Mouse (Mus musculus) intestine, embryonic 14.5 days (tissue): ENCODE results near the gene Angptl8. TPM values are rescaled to one million over a fixed set of nuclear protein-coding genes. Genes with fewer than 3 reads are reported as not detected.

ENCODE experiments used
- ATAC-seq: fragments of 200-750 bp; cut with Nextera tagmentation; replicated peaks from 2 replicates; pipeline ENCODE4 v1.8.0; 2017; ENCODE audit warnings: low read depth, moderate number of reproducible peaks, moderate TSS enrichment, moderate library complexity; ENCODE audit not compliant: low FRiP score, low TSS enrichment
- DNase-seq: peaks from one replicate; pipeline ENCODE4 v3.0.0-alpha.2; 2018; ENCODE audit warnings: low spot score
- H3K27ac ChIP-seq: fragments of 300-500 bp; sonication (generic); 2 replicates; pipeline ENCODE4 v1.5.1; 2014; ENCODE audit warnings: low read depth, mild to moderate bottlenecking, control low read depth
- H3K27me3 ChIP-seq: fragments of 300-500 bp; sonication (generic); replicated peaks from 2 replicates; pipeline ENCODE4 v1.6.1; 2014; ENCODE audit warnings: low read length, control low read depth; ENCODE audit not compliant: control insufficient read depth, insufficient read depth
- H3K36me3 ChIP-seq: fragments of 300-500 bp; sonication (generic); 2 replicates; pipeline ENCODE4 v1.6.1; 2014; ENCODE audit warnings: low read length, control low read depth; ENCODE audit not compliant: control insufficient read depth, insufficient read depth
- H3K4me1 ChIP-seq: fragments of 300-500 bp; sonication (generic); replicated peaks from 2 replicates; pipeline ENCODE4 v1.6.1; 2014; ENCODE audit warnings: low read length, control low read depth, mixed read lengths; ENCODE audit not compliant: control insufficient read depth, insufficient read depth
- H3K4me2 ChIP-seq: fragments of 300-500 bp; sonication (generic); 2 replicates; pipeline ENCODE4 v1.6.1; 2014; ENCODE audit warnings: low read length
- H3K4me3 ChIP-seq: fragments of 300-500 bp; sonication (generic); 2 replicates; pipeline ENCODE4 v1.5.1; 2014; ENCODE audit warnings: low read depth, low read length, control low read depth, mixed read lengths
- H3K9ac ChIP-seq: fragments of 300-500 bp; sonication (generic); 2 replicates; pipeline ENCODE4 v1.6.1; 2014; ENCODE audit warnings: mild to moderate bottlenecking, low read length
- H3K9me3 ChIP-seq: fragments of 300-500 bp; sonication (generic); 2 replicates; pipeline ENCODE4 v1.6.1; 2016; ENCODE audit warnings: low read length, control low read depth; ENCODE audit not compliant: control insufficient read depth
- WGBS: fragments of 180-500 bp; shearing (Covaris S2); extraction: QIAGEN DNeasy Blood & Tissue Kit; methylation state at CpG from one replicate; pipeline ENCODE4 v1.1.7; 2014; 5-methylcytosine and 5-hydroxymethylcytosine counted together
- polyA plus RNA-seq: library from polyadenylated mRNA; unstranded; fragments of >200 nt; fragmentation: Nextera tagmentation; extraction: Ambion mirVana; gene quantifications from 2 replicates; pipeline ENCODE4 v1.2.1, GENCODE M21; 2014

Angptl8 gene
- polyA plus RNA-seq, 1 experiment from 2014 or later: 4.3 TPM

DNA sequence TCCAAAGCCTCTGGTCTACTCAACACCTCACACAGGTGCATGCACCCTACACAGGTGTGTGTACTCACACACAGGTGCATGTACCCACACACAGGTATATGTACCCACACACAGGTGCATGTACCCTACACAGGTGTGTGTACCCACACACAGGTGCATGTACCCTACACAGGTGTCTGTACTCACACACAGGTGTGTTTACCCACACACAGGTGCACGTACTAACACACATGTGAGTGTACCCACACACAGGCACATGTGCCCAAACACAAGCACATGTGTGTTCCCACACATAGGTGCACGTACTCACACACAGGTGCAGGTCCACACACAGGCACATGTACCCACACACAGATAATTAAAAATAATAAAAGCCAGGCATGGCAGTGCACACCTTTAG, 2.4 kb downstream of the Angptl8 start:
- Histone ChIP-seq H3K36me3 (peaks cover 83% of the 10 kb centered on the region), H3K27me3 (no peaks in the 10 kb centered on the region), H3K4me1 (0 out of 2 replicates have a peak, but pooled peaks cover 2% of the 10 kb centered on the region), H3K9ac (no peak overlapping the region), H3K4me2 (no peak overlapping the region), H3K27ac (no peak overlapping the region), H3K4me3 (no peak overlapping the region), H3K9me3 (no peaks in the 10 kb centered on the region)
- no peak for DNase-seq
- WGBS: 99% methylated on average over 2 of the region's 2 CpGs
- ATAC-seq: no peak

GRCm38 (mm10) chr9:21840115-21840787, 4.9 kb downstream of the Angptl8 start:
- H3K9me3 ChIP-seq: no peaks in the 10 kb centered on the region
- H3K36me3 ChIP-seq: peaks cover 86% of the 10 kb centered on the region
- H3K27ac ChIP-seq: no peak overlapping the region
- H3K9ac ChIP-seq: no peak overlapping the region
- H3K27me3 ChIP-seq: no peaks in the 10 kb centered on the region
- no peak overlapping the region for H3K4me3 ChIP-seq
- ATAC-seq: no peak
- peak; percentile 81 for DNase-seq
- 56% methylated on average over 8 of the region's 8 CpGs for WGBS
- H3K4me1 ChIP-seq: 0 out of 2 replicates have a peak, but pooled peaks cover 3% of the 10 kb centered on the region
- no peak overlapping the region for H3K4me2 ChIP-seq

GRCm38 (mm10) chr9:21841340-21841739, 6.0 kb downstream of the Angptl8 start:
- no peaks in the 10 kb centered on the region for H3K27me3 ChIP-seq
- no peak overlapping the region for H3K27ac ChIP-seq
- H3K36me3 ChIP-seq: peaks cover 86% of the 10 kb centered on the region
- H3K4me2 ChIP-seq: no peak overlapping the region
- no peak overlapping the region for H3K4me3 ChIP-seq
- H3K4me1 ChIP-seq: peaks cover 11% of the 10 kb centered on the region; the same call in 1 of the 2 replicates
- no peak overlapping the region for H3K9ac ChIP-seq
- no peaks in the 10 kb centered on the region for H3K9me3 ChIP-seq
- no peak for DNase-seq
- 92% methylated on average over 6 of the region's 6 CpGs for WGBS
- ATAC-seq: no peak

DNA sequence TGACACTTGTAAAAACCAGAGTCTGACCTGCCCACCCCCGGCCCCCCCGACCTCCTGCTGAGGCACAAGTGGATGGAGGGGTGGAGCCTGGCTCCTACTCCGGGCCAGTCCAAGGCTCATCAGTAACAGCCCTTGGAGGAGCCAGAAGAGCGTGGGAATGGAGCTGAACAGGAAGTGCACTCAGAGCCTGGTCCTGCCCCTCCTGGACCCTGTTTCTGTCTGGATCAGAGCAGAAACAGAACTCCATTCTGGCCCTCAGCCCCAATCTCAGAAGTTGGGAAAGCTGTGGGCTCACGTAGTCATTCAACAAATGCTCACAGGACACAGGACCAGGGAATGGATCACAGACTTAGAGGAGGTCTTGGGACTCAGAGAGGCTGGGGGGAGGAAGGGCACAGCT, 7.1 kb downstream of the Angptl8 start:
- H3K9ac ChIP-seq: no peak overlapping the region
- H3K9me3 ChIP-seq: no peaks in the 10 kb centered on the region
- no peak overlapping the region for H3K4me2 ChIP-seq
- ATAC-seq: no peak
- H3K27me3 ChIP-seq: no peaks in the 10 kb centered on the region
- peaks cover 20% of the 10 kb centered on the region for H3K4me1 ChIP-seq
- DNase-seq: no peak
- 37% methylated on average over 5 of the region's 5 CpGs for WGBS
- peaks cover 75% of the 10 kb centered on the region for H3K36me3 ChIP-seq
- peak overlapping the region; percentile 73; the same call in 1 of the 2 replicates for H3K27ac ChIP-seq
- no peak overlapping the region for H3K4me3 ChIP-seq

GRCm38 (mm10) chr9:21843086-21843485, 7.8 kb downstream of the Angptl8 start:
- Histone ChIP-seq H3K9me3 (no peaks in the 10 kb centered on the region), H3K4me2 (no peak overlapping the region), H3K4me3 (no peak overlapping the region), H3K9ac (no peak overlapping the region), H3K4me1 (peaks cover 27% of the 10 kb centered on the region), H3K27ac (peak overlapping the region; percentile 73; the same call in 1 of the 2 replicates), H3K27me3 (no peaks in the 10 kb centered on the region), H3K36me3 (peaks cover 68% of the 10 kb centered on the region)
- DNase-seq (no peak), ATAC-seq (no peak)
- WGBS: 48% methylated on average over 6 of the region's 6 CpGs

DNA sequence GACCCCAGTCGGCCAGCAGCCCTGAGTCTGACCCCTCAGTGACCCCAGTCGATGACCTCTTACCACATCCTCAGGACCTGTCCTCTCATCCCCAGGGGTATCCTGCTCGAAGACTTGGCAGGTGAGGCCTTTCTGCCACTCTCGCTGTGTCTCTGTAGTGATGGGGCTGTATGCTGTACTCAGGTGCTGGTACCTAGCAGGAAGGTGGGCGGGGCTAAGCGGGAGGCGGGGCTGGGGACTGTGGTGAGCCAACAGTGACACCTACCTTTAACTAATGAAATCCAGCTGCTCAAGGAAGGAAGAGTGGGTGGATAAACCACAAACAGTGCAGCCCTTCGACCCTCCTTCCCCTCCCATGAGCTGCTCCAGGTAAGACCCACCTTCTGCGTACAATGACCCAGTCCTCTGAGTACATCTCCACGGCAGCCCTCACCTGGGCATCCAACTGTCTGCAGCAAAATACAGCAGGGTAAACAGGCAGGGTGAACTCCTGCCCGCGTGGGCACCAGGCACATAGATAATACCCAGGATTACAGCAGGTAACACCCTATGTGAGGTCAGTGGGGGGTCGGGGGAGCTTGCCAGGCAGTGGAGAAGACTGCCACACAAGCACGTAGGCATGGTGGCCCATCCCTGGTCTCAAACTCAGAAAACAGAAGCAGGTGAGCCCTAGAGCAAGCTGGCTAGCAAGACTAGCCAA, 10.2 kb downstream of the Angptl8 start:
- no peak overlapping the region for H3K27ac ChIP-seq
- DNase-seq (no peak), ATAC-seq (peak; percentile 48; the same call in 1 of the 2 replicates)
- peaks cover 32% of the 10 kb centered on the region for H3K4me1 ChIP-seq
- no peak overlapping the region for H3K4me2 ChIP-seq
- no peak overlapping the region for H3K9ac ChIP-seq
- H3K27me3 ChIP-seq: no peaks in the 10 kb centered on the region
- H3K9me3 ChIP-seq: no peaks in the 10 kb centered on the region
- H3K4me3 ChIP-seq: no peak overlapping the region
- peaks cover 46% of the 10 kb centered on the region for H3K36me3 ChIP-seq
- 38% methylated on average over 14 of the region's 14 CpGs for WGBS

- Histone ChIP-seq H3K36me3 (peaks cover 38% of the 10 kb centered on the region), H3K27ac (peak overlapping the region; percentile 83), H3K4me1 (peaks cover 36% of the 10 kb centered on the region), H3K9ac (peak overlapping the region; percentile 14), H3K27me3 (no peaks in the 10 kb centered on the region), H3K4me2 (peak overlapping the region; percentile 57), H3K9me3 (no peaks in the 10 kb centered on the region), H3K4me3 (peak overlapping the region; percentile 19)
- peak; percentile 74 for DNase-seq
- 13% methylated on average over 11 of the region's 11 CpGs for WGBS
- ATAC-seq: peak; percentile 64
Measured at GRCm38 (mm10) chr9:21846755-21847341, 11.5 kb downstream of the Angptl8 start.

DNA sequence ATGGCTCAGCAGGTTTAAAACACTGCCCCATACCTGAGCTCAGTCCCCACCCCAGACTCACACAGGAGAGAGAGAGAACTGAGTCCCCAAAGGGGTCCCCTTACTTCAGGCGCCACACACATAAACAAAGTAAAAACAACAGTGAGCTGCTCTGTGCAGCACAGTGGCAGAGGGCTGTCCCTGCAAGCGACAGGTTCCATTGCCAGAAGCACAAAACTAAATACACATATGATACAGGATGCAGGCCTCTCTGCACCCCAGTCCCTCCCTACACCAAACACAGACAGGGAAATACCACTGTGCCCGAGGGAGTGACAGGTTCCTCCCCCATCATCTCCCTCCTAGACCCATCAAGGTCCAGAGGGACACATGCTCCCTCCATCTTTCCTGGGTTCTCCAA, 12.1 kb downstream of the Angptl8 start:
- H3K4me2 ChIP-seq: peak overlapping the region; percentile 57
- H3K4me3 ChIP-seq: peak overlapping the region; percentile 19; the same call in 1 of the 2 replicates
- peaks cover 36% of the 10 kb centered on the region for H3K4me1 ChIP-seq
- ATAC-seq (no peak), DNase-seq (no peak)
- H3K36me3 ChIP-seq: peaks cover 34% of the 10 kb centered on the region
- peak overlapping the region; percentile 83 for H3K27ac ChIP-seq
- 12% methylated on average over 3 of the region's 3 CpGs for WGBS
- H3K27me3 ChIP-seq: no peaks in the 10 kb centered on the region
- H3K9ac ChIP-seq: peak overlapping the region; percentile 14
- no peaks in the 10 kb centered on the region for H3K9me3 ChIP-seq
